In the genomic region with DNA sequence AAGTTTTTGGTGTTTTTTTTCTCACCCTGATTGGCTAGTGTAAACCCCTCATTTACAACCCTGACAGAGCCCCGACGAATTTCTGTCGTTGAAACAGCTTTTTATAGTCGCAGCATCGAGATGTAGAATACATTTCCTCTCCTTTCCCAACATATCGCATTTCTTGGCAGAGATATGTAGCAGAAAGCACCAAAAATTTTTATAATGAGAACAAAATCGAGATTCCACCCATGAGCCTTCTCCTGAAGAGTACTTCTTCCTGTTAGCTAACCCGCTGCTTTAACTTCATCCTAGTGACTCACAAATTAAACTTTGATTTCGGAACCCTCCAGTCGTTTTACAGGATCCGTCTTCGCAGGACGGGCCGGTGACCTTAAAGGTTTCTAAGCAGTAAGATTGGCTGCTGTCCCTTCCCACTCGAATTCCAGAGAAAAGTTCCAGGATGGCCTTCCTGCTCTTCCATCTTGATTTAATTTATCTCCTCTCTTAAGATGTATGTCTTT, we compare ENCODE assay signal across 8 mouse cellular contexts. TPM values are rescaled to one million over a fixed set of nuclear protein-coding genes. Genes with fewer than 3 reads are reported as not detected.
DNase-seq lines count a peak whose midpoint lies in the region; ATAC-seq lines count a peak whose summit lies in the region.

No protein-coding gene starts in this region.

- no peak overlapping the region for H3K4me3 ChIP-seq in embryonic facial prominence, embryonic 13.5 days
- H3K4me3 ChIP-seq in liver, embryonic 16.5 days (ENCODE audit: low read depth, low read length): no peak overlapping the region

- peak; percentile 39 for ATAC-seq in frontal cortex, adult (ENCODE audit: low TSS enrichment)
- no peak for ATAC-seq in embryonic facial prominence, embryonic 13.5 days (ENCODE audit: insufficient number of reproducible peaks, insufficient read depth, low FRiP score, low TSS enrichment, low read depth)
- no peak for ATAC-seq in liver, embryonic 16.5 days (ENCODE audit: low read depth)
- no peak for ATAC-seq in CD4-positive, CD25-positive, alpha-beta regulatory T cell, adult 4 months

- DNase-seq in frontal cortex, postnatal 14 days (ENCODE audit: low spot score in 2 of 2): no peak
- DNase-seq in left cerebral cortex, postnatal 14 days (ENCODE audit: low spot score in 2 of 2): peak; percentile 44 to 75
- no peak for DNase-seq in left cerebral cortex, adult 11 months (ENCODE audit: low spot score)
- no peak for DNase-seq in cerebellum, adult 11-12 months

- peaks cover 51% of the 10 kb centered on the region for H3K4me1 ChIP-seq in embryonic facial prominence, embryonic 13.5 days
- H3K4me1 ChIP-seq in liver, embryonic 16.5 days (ENCODE audit: control insufficient read depth, low read depth, low read length): peaks cover 33% of the 10 kb centered on the region

- H3K9ac ChIP-seq in embryonic facial prominence, embryonic 13.5 days: peak overlapping the region; percentile 44; the same call in 1 of the 2 replicates
- no peak overlapping the region for H3K9ac ChIP-seq in liver, embryonic 16.5 days (ENCODE audit: low read depth, low read length)

- H3K9me3 ChIP-seq in embryonic facial prominence, embryonic 13.5 days: no peaks in the 10 kb centered on the region
- no peaks in the 10 kb centered on the region for H3K9me3 ChIP-seq in liver, embryonic 16.5 days (replicated peaks; ENCODE audit: control insufficient read depth, low read length)

- H3K27me3 ChIP-seq in embryonic facial prominence, embryonic 13.5 days: no peaks in the 10 kb centered on the region; the same call in 1 of the 2 replicates
- H3K27me3 ChIP-seq in liver, embryonic 16.5 days (ENCODE audit: control insufficient read depth, insufficient read depth, low read depth, low read length): no peaks in the 10 kb centered on the region

- intact Hi-C loops in left cerebral cortex, postnatal 14 days (cut with DNase I): no loop called here

- peak overlapping the region; percentile 40 for H3K4me2 ChIP-seq in embryonic facial prominence, embryonic 13.5 days
- peak overlapping the region; percentile 64; the same call in 1 of the 2 replicates for H3K4me2 ChIP-seq in liver, embryonic 16.5 days (ENCODE audit: low read depth, low read length)

- H3K27ac ChIP-seq in embryonic facial prominence, embryonic 13.5 days: peak overlapping the region; percentile 76
- H3K27ac ChIP-seq in liver, embryonic 16.5 days (ENCODE audit: low read length): peak overlapping the region; percentile 73

- WGBS in embryonic facial prominence, embryonic 13.5 days: 30% methylated on average over 15 of the region's 15 CpGs
- WGBS in liver, embryonic 16.5 days (ENCODE audit: insufficient replicate concordance): 71% methylated on average over 15 of the region's 15 CpGs

- H3K36me3 ChIP-seq in embryonic facial prominence, embryonic 13.5 days: no peaks in the 10 kb centered on the region
- H3K36me3 ChIP-seq in liver, embryonic 16.5 days (ENCODE audit: control insufficient read depth, insufficient read depth): no peaks in the 10 kb centered on the region

RNA-seq across cellular contexts. Expression of a gene that starts 29.8 kb away (rescaled TPM):
- total RNA-seq in left cerebral cortex, postnatal 14 days (2021): 10 to 100 TPM; 16.6 to 17.8 TPM
- 1.6 and 2.4 TPM in 2 replicates for polyA plus RNA-seq in embryonic facial prominence, embryonic 13.5 days (2015; fragmentation: Nextera tagmentation; extraction: Ambion mirVana)
- 0.53 and 1.1 TPM in 2 replicates for polyA plus RNA-seq in liver, embryonic 16.5 days (2015; fragmentation: Nextera tagmentation; extraction: Ambion mirVana)
- polyA plus RNA-seq in CD4-positive, CD25-positive, alpha-beta regulatory T cell, adult 4 months (2017; shearing (Covaris generic)): 1 to 10 TPM; 1.3 to 1.4 TPM

RNA-seq across cellular contexts. Expression of a gene that starts 36.0 kb away (rescaled TPM):
- 10 to 100 TPM; 55.4 to 56.9 TPM for total RNA-seq in left cerebral cortex, postnatal 14 days (2021)
- polyA plus RNA-seq in embryonic facial prominence, embryonic 13.5 days (2015; fragmentation: Nextera tagmentation; extraction: Ambion mirVana): 18.4 and 19.4 TPM in 2 replicates
- polyA plus RNA-seq in liver, embryonic 16.5 days (2015; fragmentation: Nextera tagmentation; extraction: Ambion mirVana): 6.7 and 7.4 TPM in 2 replicates
- 1 to 10 TPM; 1.5 to 6.1 TPM for polyA plus RNA-seq in CD4-positive, CD25-positive, alpha-beta regulatory T cell, adult 4 months (2017; shearing (Covaris generic))

Comparison
In these comparisons a context has a peak if more than half of its experiments do, and no peak if none do; other contexts are left out.
1. DNase-seq: peak in left cerebral cortex, postnatal 14 days (2 of 2); none in frontal cortex, postnatal 14 days (0 of 2), left cerebral cortex, adult 11 months (single experiment) and cerebellum, adult 11-12 months (single experiment).